Mouse (Mus musculus): ENCODE measurements at regions not wholly inside any gene's neighbourhood (a gene's known extent, or its start where the extent isn't known, plus 50 kb on each side); places are given as distances from the start of the nearest gene placed in this dataset.
"Not testable (repeated sequence)": the region's sequence is repeated elsewhere in the genome, so short reads cannot be mapped to it uniquely, and the experiment has no call there.

DNA sequence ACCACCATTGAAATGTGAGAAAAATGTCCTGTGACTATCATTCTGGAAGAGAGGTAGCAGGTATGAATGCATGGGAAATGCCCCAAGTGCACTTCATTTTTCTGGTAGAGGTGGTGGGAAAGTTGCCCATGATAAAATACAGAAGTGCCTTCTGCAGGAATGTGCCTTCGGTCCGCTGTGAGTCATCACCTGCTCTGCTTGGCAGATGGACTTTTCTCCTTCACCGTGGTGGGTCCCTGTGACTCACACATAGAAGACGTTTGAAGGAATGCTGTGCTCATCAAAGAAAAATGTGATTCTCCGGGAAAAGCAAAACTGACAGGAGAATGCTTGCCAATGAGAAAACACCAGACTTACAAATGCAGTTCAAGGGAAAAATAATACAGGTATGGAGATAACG lies 126.8 kb downstream of the Tnfsf18 start:
- DNase-seq (ENCODE audit: low read depth, low spot score): no peak

DNA sequence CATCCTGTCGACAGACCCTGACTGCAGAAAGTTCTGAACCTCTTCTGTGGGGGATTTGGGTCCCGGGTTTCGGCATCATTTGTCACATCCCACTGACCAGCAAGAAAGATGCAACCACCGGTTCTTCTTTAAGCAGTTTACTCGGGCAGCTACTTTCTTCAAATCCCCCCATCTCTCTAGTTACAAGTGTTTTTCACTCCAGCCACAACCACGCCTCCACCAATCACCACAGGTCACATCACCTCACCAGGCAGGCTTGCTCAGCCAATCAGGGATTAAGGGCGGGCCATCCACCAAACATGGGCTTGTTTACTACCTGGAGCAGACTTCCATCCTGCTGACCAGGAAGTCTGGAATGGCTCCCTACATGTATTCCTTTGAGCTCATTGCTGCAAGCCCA lies 119.6 kb downstream of the Tnfsf18 start:
- DNase-seq (ENCODE audit: low read depth, low spot score): not testable (repeated sequence)

GRCm38 (mm10) chr1:161613658-161614057 lies 119.2 kb downstream of the Tnfsf18 start:
- DNase-seq (ENCODE audit: low read depth, low spot score): not testable (repeated sequence)

DNA sequence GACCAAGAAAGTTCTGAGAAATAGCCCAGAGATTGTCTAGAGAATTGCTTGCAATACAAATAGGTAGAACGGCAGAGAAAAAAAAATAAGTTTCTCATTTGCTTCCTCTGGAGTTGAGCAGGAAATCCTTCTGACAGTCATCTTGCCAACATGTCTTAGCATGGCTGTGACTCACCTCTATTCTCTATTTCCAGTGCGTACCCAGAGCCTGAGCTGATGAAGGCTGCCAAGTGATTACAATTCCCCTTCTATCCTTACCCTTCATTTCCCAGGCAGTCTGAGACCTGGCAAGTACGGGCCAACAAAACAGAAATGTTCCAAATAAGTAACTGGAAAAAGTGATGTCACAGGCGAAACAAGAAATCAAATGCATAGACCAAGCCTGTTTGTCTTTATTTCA lies 113.0 kb downstream of the Tnfsf18 start:
- no peak for DNase-seq (ENCODE audit: low read depth, low spot score)

DNA sequence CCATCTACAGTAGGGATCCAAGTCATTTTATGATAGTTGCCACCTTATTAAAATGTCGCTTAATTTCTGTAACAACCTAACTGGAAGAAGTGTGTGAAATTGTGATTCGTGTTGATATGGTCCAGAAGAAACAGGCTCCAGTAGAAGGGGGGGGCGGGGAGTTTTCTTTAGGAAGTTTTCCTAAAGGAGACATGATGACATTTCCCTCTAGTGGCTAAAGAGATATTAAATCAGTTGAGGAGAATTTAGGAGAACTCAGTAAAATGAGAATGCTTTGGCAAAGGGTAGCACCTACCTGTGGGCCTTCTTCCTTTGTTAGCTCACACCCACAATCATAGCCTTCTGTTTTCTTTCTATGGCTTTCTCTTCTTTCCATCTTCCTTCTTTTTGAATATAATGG lies 107.7 kb downstream of the Tnfsf18 start:
- DNase-seq (ENCODE audit: low read depth, low spot score): no peak

- DNase-seq (ENCODE audit: low read depth, low spot score): no peak
Measured at GRCm38 (mm10) chr1:161601167-161601566, 106.7 kb downstream of the Tnfsf18 start.

- no peak for DNase-seq (ENCODE audit: low read depth, low spot score)
Measured at GRCm38 (mm10) chr1:161598167-161598566, 103.7 kb downstream of the Tnfsf18 start.

DNA sequence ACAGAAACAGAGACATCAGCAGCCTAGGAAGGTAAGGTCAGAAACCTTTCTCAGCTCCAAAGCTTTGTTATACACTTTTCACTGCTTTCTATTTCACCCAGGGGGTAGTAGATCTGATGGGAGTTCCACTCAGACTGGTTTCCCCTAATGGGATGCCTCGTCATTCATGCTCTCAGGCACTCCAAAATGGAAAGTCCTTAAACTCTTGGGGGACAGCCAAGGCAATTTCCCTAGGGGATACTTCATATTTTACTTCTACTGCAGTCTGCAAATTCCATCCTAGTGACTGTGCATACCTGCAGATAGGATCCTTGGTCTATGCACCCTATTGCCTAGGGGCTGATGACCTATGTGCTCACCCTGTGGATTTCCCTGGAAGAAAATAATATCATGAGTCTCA lies 82.1 kb downstream of the Tnfsf18 start:
- DNase-seq (ENCODE audit: low read depth, low spot score): no peak

DNA sequence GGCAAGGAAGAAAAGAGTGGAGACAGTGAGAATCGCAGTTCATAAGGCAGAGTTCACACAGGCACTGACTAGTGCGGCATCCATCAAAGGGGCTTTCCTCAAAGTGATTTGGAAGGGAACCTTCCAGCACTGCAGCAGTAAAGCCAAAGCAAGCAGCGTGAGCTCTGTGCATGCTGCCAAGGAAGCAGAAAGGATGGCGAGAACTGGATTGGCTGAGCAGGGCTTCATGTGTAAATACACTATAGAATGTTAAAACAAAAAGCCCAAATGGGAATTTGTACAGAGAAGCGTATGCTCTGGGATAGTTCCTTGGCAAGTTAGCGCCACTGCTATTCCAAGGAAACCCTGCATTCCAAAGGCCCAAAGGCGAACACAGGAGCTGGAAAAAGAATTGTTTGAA lies 81.5 kb downstream of the Tnfsf18 start:
- DNase-seq (ENCODE audit: low read depth, low spot score): no peak

- no peak for DNase-seq (ENCODE audit: low read depth, low spot score)
Measured at GRCm38 (mm10) chr1:161575171-161575570, 80.7 kb downstream of the Tnfsf18 start.

DNA sequence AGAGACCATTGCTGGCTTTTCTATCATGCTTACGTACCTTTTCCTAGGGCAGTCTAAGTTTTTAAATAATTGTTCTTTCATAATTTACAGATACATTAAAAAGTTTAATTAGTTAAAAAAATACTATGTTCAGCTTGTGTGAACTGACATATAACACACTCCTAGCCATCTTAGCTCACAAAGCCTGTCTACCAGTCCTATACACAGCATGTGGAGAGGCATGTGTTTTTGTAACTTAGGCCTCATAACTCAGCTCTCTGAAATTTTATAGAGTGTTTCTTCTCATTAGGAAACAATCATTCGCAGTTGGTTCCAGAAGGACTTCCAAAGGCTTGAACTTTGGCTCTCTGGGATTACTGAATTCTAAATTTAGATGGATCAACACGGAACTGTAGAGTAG lies 76.3 kb downstream of the Tnfsf18 start:
- no peak for DNase-seq (ENCODE audit: low read depth, low spot score)

DNA sequence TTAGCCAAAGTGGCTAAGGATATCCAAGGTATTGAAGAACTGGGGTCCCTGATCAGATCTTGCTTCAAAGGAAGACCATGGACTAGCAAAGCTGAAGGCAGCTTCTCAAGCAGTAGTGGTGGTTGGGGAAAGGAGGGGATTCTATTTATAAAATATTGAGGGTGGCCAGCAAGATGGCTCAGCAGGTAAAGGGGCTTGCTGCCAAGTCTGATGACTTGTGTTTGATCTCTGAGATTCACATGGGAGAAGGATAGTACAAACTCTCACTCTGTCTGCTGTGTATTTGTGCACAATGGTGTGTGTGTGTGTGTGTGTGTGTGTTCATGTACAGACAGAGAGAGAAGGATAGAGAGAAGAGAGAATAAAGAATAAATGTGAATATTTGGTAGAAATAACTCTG lies 73.4 kb downstream of the Tnfsf18 start:
- DNase-seq (ENCODE audit: low read depth, low spot score): no peak

- DNase-seq (ENCODE audit: low read depth, low spot score): no peak
Measured at GRCm38 (mm10) chr1:161560368-161560767, 65.9 kb downstream of the Tnfsf18 start.

Data from R1 (cell line).